Mouse (Mus musculus) C2C12 (cell line): ENCODE results near the gene Prkce. TPM values are rescaled to one million over a fixed set of nuclear protein-coding genes. Genes with fewer than 3 reads are reported as not detected.

Experiments used
- H3K27me3 ChIP-seq: one replicate; pipeline ENCODE4 v1.6.1; 2011; ENCODE audit not compliant: control insufficient read depth, insufficient read depth, insufficient read length
- H3K36me3 ChIP-seq: one replicate; pipeline ENCODE4 v1.6.1; 2011; ENCODE audit not compliant: control insufficient read depth, insufficient read depth
- H3K4me3 ChIP-seq: one replicate; pipeline ENCODE4 v1.5.1; 2011; ENCODE audit warnings: mild to moderate bottlenecking, control low read depth; ENCODE audit not compliant: poor library complexity, insufficient read depth, severe bottlenecking
- H3K79me2 ChIP-seq: one replicate; pipeline ENCODE4 v1.6.1; 2011; ENCODE audit not compliant: control insufficient read depth, insufficient read depth
- H3K79me3 ChIP-seq: one replicate; pipeline ENCODE4 v1.6.1; 2011; ENCODE audit warnings: low read depth, control low read depth
- H3ac ChIP-seq: one replicate; pipeline ENCODE3; 2011; ENCODE audit warnings: low read depth; ENCODE audit not compliant: control insufficient read depth, insufficient read length
- CEBPB ChIP-seq: IDR thresholded peaks from one replicate; pipeline ENCODE4 v1.6.1; 2011; ENCODE audit warnings: low read depth, mild to moderate bottlenecking, control low read depth, moderate library complexity
- CTCF ChIP-seq: IDR thresholded peaks from one replicate; pipeline ENCODE4 v1.5.1; 2011; ENCODE audit not compliant: control insufficient read depth, insufficient read depth, insufficient read length
- FOSL1 ChIP-seq: IDR thresholded peaks from one replicate; pipeline ENCODE4 v1.8.0; 2011; ENCODE audit warnings: mild to moderate bottlenecking, low read length; ENCODE audit not compliant: poor library complexity, insufficient read depth, severe bottlenecking
- MAX ChIP-seq: IDR thresholded peaks from one replicate; pipeline ENCODE4 v1.6.1; 2011; ENCODE audit warnings: mild to moderate bottlenecking, control low read depth
- MYOD1 ChIP-seq: IDR thresholded peaks from one replicate; pipeline ENCODE4 v1.6.1; 2011; ENCODE audit warnings: low read depth; ENCODE audit not compliant: control insufficient read depth, insufficient read length
- MYOG ChIP-seq: IDR thresholded peaks from one replicate; pipeline ENCODE4 v1.6.1; 2011; ENCODE audit not compliant: control insufficient read depth, insufficient read length; ENCODE audit errors: extremely low read depth
- USF1 ChIP-seq: IDR thresholded peaks from one replicate; pipeline ENCODE4 v1.6.1; 2011; ENCODE audit warnings: low read depth, mild to moderate bottlenecking, control low read depth, moderate library complexity
- polyA plus RNA-seq: library from polyadenylated mRNA; unstranded; fragments of >200 nt; fragmentation: generic; extraction: Trizol; gene quantifications from one replicate; pipeline ENCODE4 v1.2.1, GENCODE M21; 2012; ENCODE audit warnings: missing spikeins

Prkce gene
- polyA plus RNA-seq, 1 experiment: 1.4 TPM

GRCm38 (mm10) chr17:86570491-86570890 is 402.9 kb downstream of the Prkce start:
- Histone ChIP-seq H3K36me3 (no peaks in the 10 kb centered on the region), H3K79me2 (no peaks in the 10 kb centered on the region), H3K27me3 (no peaks in the 10 kb centered on the region), H3K79me3 (no peaks in the 10 kb centered on the region), H3K4me3 (no peak overlapping the region), H3ac (no peak overlapping the region)
- TF ChIP-seq USF1: no peak
- TF ChIP-seq MAX: no peak
- no peak for TF ChIP-seq MYOG
- TF ChIP-seq FOSL1: no peak
- no peak for TF ChIP-seq CEBPB
- TF ChIP-seq CTCF: no peak
- TF ChIP-seq MYOD1: no peak

GRCm38 (mm10) chr17:86571266-86571665 is 403.7 kb downstream of the Prkce start:
- no peaks in the 10 kb centered on the region for H3K79me2 ChIP-seq
- H3K36me3 ChIP-seq: no peaks in the 10 kb centered on the region
- TF ChIP-seq USF1 (no peak), MYOG (no peak), CTCF (no peak), CEBPB (no peak), MAX (no peak), MYOD1 (no peak), FOSL1 (no peak)

GRCm38 (mm10) chr17:86572136-86572535 is 404.6 kb downstream of the Prkce start:
- H3K27me3 ChIP-seq: no peaks in the 10 kb centered on the region

More at GRCm38 (mm10) chr17:86571266-86571665, 403.7 kb downstream of the Prkce start:
- Histone ChIP-seq H3ac (no peak overlapping the region), H3K79me3 (no peaks in the 10 kb centered on the region), H3K4me3 (no peak overlapping the region), H3K27me3 (no peaks in the 10 kb centered on the region)

GRCm38 (mm10) chr17:86572576-86572975 is 405.0 kb downstream of the Prkce start:
- H3K36me3 ChIP-seq: no peaks in the 10 kb centered on the region
- no peaks in the 10 kb centered on the region for H3K79me2 ChIP-seq
- H3K27me3 ChIP-seq: no peaks in the 10 kb centered on the region
- no peak overlapping the region for H3ac ChIP-seq
- TF ChIP-seq CTCF: no peak
- no peak for TF ChIP-seq USF1
- TF ChIP-seq CEBPB: no peak
- no peak for TF ChIP-seq MAX
- TF ChIP-seq MYOD1: no peak
- no peak for TF ChIP-seq MYOG
- no peak for TF ChIP-seq FOSL1
- H3K4me3 ChIP-seq: no peak overlapping the region
- H3K79me3 ChIP-seq: no peaks in the 10 kb centered on the region

More at GRCm38 (mm10) chr17:86572136-86572535, 404.6 kb downstream of the Prkce start:
- Histone ChIP-seq H3K36me3 (no peaks in the 10 kb centered on the region), H3K79me3 (no peaks in the 10 kb centered on the region), H3K4me3 (no peak overlapping the region), H3ac (no peak overlapping the region), H3K79me2 (no peaks in the 10 kb centered on the region)
- TF ChIP-seq CTCF (no peak), FOSL1 (no peak), MYOD1 (no peak), USF1 (no peak), CEBPB (no peak), MAX (no peak), MYOG (no peak)

GRCm38 (mm10) chr17:86573596-86574248 is 406.1 kb downstream of the Prkce start:
- TF ChIP-seq USF1: no peak
- TF ChIP-seq CEBPB: no peak
- no peak for TF ChIP-seq MYOG
- no peak for TF ChIP-seq CTCF
- no peak for TF ChIP-seq MYOD1
- no peak for TF ChIP-seq MAX
- no peak for TF ChIP-seq FOSL1
- H3K27me3 ChIP-seq: no peaks in the 10 kb centered on the region
- no peaks in the 10 kb centered on the region for H3K36me3 ChIP-seq
- H3ac ChIP-seq: no peak overlapping the region
- no peaks in the 10 kb centered on the region for H3K79me2 ChIP-seq
- no peak overlapping the region for H3K4me3 ChIP-seq
- no peaks in the 10 kb centered on the region for H3K79me3 ChIP-seq
